Mouse (Mus musculus) cerebellum, adult 9-10 months (tissue): Measurements from ENCODE around the gene Nudt14.

Experiments
- DNase-seq: peaks from one replicate; pipeline ENCODE4 v3.0.0; 2022

The Nudt14 gene

GRCm38 (mm10) chr12:112950040-112950760 is 8.3 kb upstream of the Nudt14 start:
- DNase-seq = peak; percentile 93

GRCm38 (mm10) chr12:112947307-112947706 is 5.4 kb upstream of the Nudt14 start:
- DNase-seq = peak; percentile 64

GRCm38 (mm10) chr12:112943669-112944068 is 1.7 kb upstream of the Nudt14 start:
- no peak for DNase-seq

GRCm38 (mm10) chr12:112941156-112941775 is 658 bp downstream of the Nudt14 start:
- DNase-seq = peak; percentile 78

GRCm38 (mm10) chr12:112940710-112941109 is 1.2 kb downstream of the Nudt14 start:
- DNase-seq = no peak

- DNase-seq = no peak
Observed at GRCm38 (mm10) chr12:112940238-112940637, 1.7 kb downstream of the Nudt14 start.

- peak; percentile 85 for DNase-seq
Observed at GRCm38 (mm10) chr12:112938873-112939565, 2.9 kb downstream of the Nudt14 start.

- DNase-seq = no peak
Observed at GRCm38 (mm10) chr12:112938366-112938765, 3.6 kb downstream of the Nudt14 start.

GRCm38 (mm10) chr12:112937906-112938305 is 4.0 kb downstream of the Nudt14 start:
- DNase-seq = no peak

- no peak for DNase-seq
Observed at GRCm38 (mm10) chr12:112932647-112933046, 9.3 kb downstream of the Nudt14 start.

GRCm38 (mm10) chr12:112929562-112930352 is 12.2 kb downstream of the Nudt14 start, which contains the start of gene Jag2:
Gene Jag2 (minus strand): TSS chr12:112929776.
- DNase-seq = peak; percentile 41

GRCm38 (mm10) chr12:112928401-112929241 is 13.3 kb downstream of the Nudt14 start:
- no peak for DNase-seq

GRCm38 (mm10) chr12:112927265-112927664 is 14.7 kb downstream of the Nudt14 start:
- DNase-seq = no peak

GRCm38 (mm10) chr12:112925950-112926349 is 16.0 kb downstream of the Nudt14 start:
- DNase-seq = no peak

GRCm38 (mm10) chr12:112922541-112922940 is 19.4 kb downstream of the Nudt14 start:
- DNase-seq = no peak

- DNase-seq = no peak
Observed at GRCm38 (mm10) chr12:112921518-112921917, 20.4 kb downstream of the Nudt14 start.

GRCm38 (mm10) chr12:112917906-112918305 is 24.0 kb downstream of the Nudt14 start:
- DNase-seq = no peak

GRCm38 (mm10) chr12:112917486-112917885 is 24.4 kb downstream of the Nudt14 start:
- no peak for DNase-seq

- no peak for DNase-seq
Observed at GRCm38 (mm10) chr12:112916698-112917400, 25.1 kb downstream of the Nudt14 start.

- no peak for DNase-seq
Observed at GRCm38 (mm10) chr12:112915587-112915986, 26.3 kb downstream of the Nudt14 start.

GRCm38 (mm10) chr12:112914527-112914926 is 27.4 kb downstream of the Nudt14 start:
- no peak for DNase-seq
